Mouse (Mus musculus) MEL (cell line): ENCODE data around the gene Sept9.

Experiments used
- CTCF ChIP-seq, 3 experiments: IDR thresholded peaks in 2 of 3; conservative IDR thresholded peaks in 1 of 3; 2 replicates each; pipeline ENCODE4 v1.5.1; 2011 to 2012; ENCODE audit warnings: low read length in 3 of 3, low read depth in 2 of 3, mild to moderate bottlenecking in 2 of 3, improper control_type of control experiment in 1 of 3, inconsistent platforms in 1 of 3, mixed read lengths in 1 of 3, moderate library complexity in 1 of 3; ENCODE audit not compliant: control insufficient read depth in 1 of 3, insufficient read depth in 1 of 3, poor library complexity in 1 of 3, severe bottlenecking in 1 of 3
- ELF1 ChIP-seq: IDR thresholded peaks from 2 replicates; pipeline ENCODE4 v1.6.1; 2014; ENCODE audit warnings: low read depth, mild to moderate bottlenecking, inconsistent platforms, low read length, improper control_type of control experiment, moderate library complexity
- GATA1 ChIP-seq: IDR thresholded peaks from 2 replicates; pipeline ENCODE4 v1.6.1; 2011; ENCODE audit warnings: low read depth, low read length, improper control_type of control experiment
- MAX ChIP-seq: IDR thresholded peaks from 2 replicates; pipeline ENCODE4 v1.6.1; 2011; ENCODE audit warnings: low read length, improper control_type of control experiment
- POLR2A ChIP-seq, 2 experiments: IDR thresholded peaks; 2 replicates each; pipeline ENCODE4 v1.6.1; 2011 to 2012; ENCODE audit warnings: low read length in 2 of 2, mild to moderate bottlenecking in 2 of 2, control low read depth in 1 of 2, improper control_type of control experiment in 1 of 2, low read depth in 1 of 2, moderate library complexity in 1 of 2; ENCODE audit not compliant: control insufficient read depth in 1 of 2, insufficient read depth in 1 of 2, poor library complexity in 1 of 2
- SIN3A ChIP-seq: IDR thresholded peaks from 2 replicates; pipeline ENCODE4 v1.6.1; 2012; ENCODE audit warnings: low read length, improper control_type of control experiment, inconsistent platforms
- SMC3 ChIP-seq: IDR thresholded peaks from 2 replicates; pipeline ENCODE4 v1.6.1; 2011; ENCODE audit warnings: low read depth, low read length, improper control_type of control experiment
- TCF12 ChIP-seq: IDR thresholded peaks from 2 replicates; pipeline ENCODE4 v1.6.1; 2014; ENCODE audit warnings: low read depth, mild to moderate bottlenecking, inconsistent platforms, low read length, improper control_type of control experiment, moderate library complexity
- USF1 ChIP-seq: IDR thresholded peaks from 2 replicates; pipeline ENCODE4 v1.6.1; 2014; ENCODE audit warnings: low read depth, mild to moderate bottlenecking, inconsistent platforms, low read length, improper control_type of control experiment, moderate library complexity
- ZC3H11A ChIP-seq: IDR thresholded peaks from 2 replicates; pipeline ENCODE4 v1.6.1; 2012; ENCODE audit warnings: low read depth, mild to moderate bottlenecking, inconsistent platforms, low read length, improper control_type of control experiment
- ZMIZ1 ChIP-seq: IDR thresholded peaks from 2 replicates; pipeline ENCODE4 v1.6.1; 2012; ENCODE audit warnings: low read depth, mild to moderate bottlenecking, inconsistent platforms, low read length, improper control_type of control experiment, moderate library complexity
- ZNF384 ChIP-seq: IDR thresholded peaks from 2 replicates; pipeline ENCODE4 v1.6.1; 2012; ENCODE audit warnings: low read depth, mild to moderate bottlenecking, inconsistent platforms, low read length, improper control_type of control experiment

GRCm38 (mm10) chr11:117292446-117292845 is 93.0 kb downstream of the Sept9 start:
- TF ChIP-seq CTCF (IDR thresholded peaks at IDR 0.05 in 2 of 3, conservative IDR thresholded peaks at IDR 0.05 in 1 of 3; ENCODE audit: control insufficient read depth in 1 of 3, insufficient read depth in 1 of 3, low read depth in 2 of 3, low read length in 3 of 3, poor library complexity in 1 of 3, severe bottlenecking in 1 of 3): no peak
- TF ChIP-seq ZNF384: no peak
- no peak; the same call in 1 of the 2 replicates for TF ChIP-seq MAX
- TF ChIP-seq USF1: no peak
- TF ChIP-seq POLR2A (IDR thresholded peaks at IDR 0.05; ENCODE audit: control insufficient read depth in 1 of 2, insufficient read depth in 1 of 2, low read depth in 1 of 2, low read length in 2 of 2, poor library complexity in 1 of 2): no peak
- TF ChIP-seq GATA1: peak; percentile 75
- TF ChIP-seq SIN3A: peak; percentile 91
- peak; percentile 92 for TF ChIP-seq TCF12
- peak; percentile 17; the same call in 1 of the 2 replicates for TF ChIP-seq ZC3H11A
- TF ChIP-seq SMC3: peak; percentile 23; the same call in 1 of the 2 replicates
- no peak for TF ChIP-seq ZMIZ1
- TF ChIP-seq ELF1: no peak
